Mouse (Mus musculus) MEL (cell line): ENCODE data around the gene Padi2. TPM values are rescaled to one million over a fixed set of nuclear protein-coding genes. Genes with fewer than 3 reads are reported as not detected.

Source experiments
- DNase-seq: peaks from one replicate; pipeline ENCODE4 v3.0.0; 2011; ENCODE audit warnings: low read depth, low spot score
- H3K27ac ChIP-seq: 2 replicates; pipeline ENCODE4 v1.5.1; 2012; ENCODE audit warnings: low read depth, mild to moderate bottlenecking, control low read depth, low read length, moderate library complexity; ENCODE audit not compliant: control insufficient read depth
- H3K27me3 ChIP-seq, 2 experiments: fragments of 150-350 bp in 1 of 2; sonication (generic) in 1 of 2; 2 replicates each; pipeline ENCODE4 v1.6.1; 2012; ENCODE audit warnings: low read length in 2 of 2, mild to moderate bottlenecking in 2 of 2, improper control_type of control experiment in 1 of 2, moderate library complexity in 1 of 2; ENCODE audit not compliant: insufficient read depth in 2 of 2, control insufficient read depth in 1 of 2
- H3K36me3 ChIP-seq, 2 experiments: 2 replicates each; pipeline ENCODE4 v1.6.1; 2012 to 2014; ENCODE audit warnings: low read length in 2 of 2, improper control_type of control experiment in 1 of 2, inconsistent platforms in 1 of 2, mild to moderate bottlenecking in 1 of 2; ENCODE audit not compliant: insufficient read depth in 2 of 2, control insufficient read depth in 1 of 2
- H3K4me1 ChIP-seq, 2 experiments: fragments of 150-350 bp in 1 of 2; sonication (generic) in 1 of 2; 2 replicates each; pipeline ENCODE4 v1.6.1; 2012; ENCODE audit warnings: low read length in 2 of 2, improper control_type of control experiment in 1 of 2, mild to moderate bottlenecking in 1 of 2; ENCODE audit not compliant: insufficient read depth in 2 of 2, control insufficient read depth in 1 of 2
- H3K4me3 ChIP-seq, 2 experiments: fragments of 150-350 bp in 1 of 2; sonication (generic) in 1 of 2; 2 replicates each; pipeline ENCODE4 v1.5.1; 2012; ENCODE audit warnings: low read depth in 2 of 2, low read length in 2 of 2, mild to moderate bottlenecking in 2 of 2, moderate library complexity in 2 of 2, control low read depth in 1 of 2, improper control_type of control experiment in 1 of 2; ENCODE audit not compliant: control insufficient read depth in 1 of 2, insufficient read depth in 1 of 2
- H3K79me2 ChIP-seq: 2 replicates; pipeline ENCODE4 v1.6.1; 2012; ENCODE audit warnings: mild to moderate bottlenecking, low read length, moderate library complexity; ENCODE audit not compliant: control insufficient read depth, poor library complexity, insufficient read depth
- H3K9ac ChIP-seq: 2 replicates; pipeline ENCODE4 v1.6.1; 2012; ENCODE audit warnings: low read depth, mild to moderate bottlenecking, control low read depth, low read length, moderate library complexity; ENCODE audit not compliant: control insufficient read depth, poor library complexity, severe bottlenecking
- H3K9me3 ChIP-seq: fragments of 150-350 bp; sonication (generic); replicated peaks from 2 replicates; pipeline ENCODE4 v1.6.1; 2012; ENCODE audit warnings: mild to moderate bottlenecking, low read length, improper control_type of control experiment, moderate library complexity; ENCODE audit not compliant: insufficient read depth
- CHD2 ChIP-seq: IDR thresholded peaks from 2 replicates; pipeline ENCODE4 v1.6.1; 2011; ENCODE audit warnings: low read length, improper control_type of control experiment
- ELF1 ChIP-seq: IDR thresholded peaks from 2 replicates; pipeline ENCODE4 v1.6.1; 2014; ENCODE audit warnings: low read depth, mild to moderate bottlenecking, inconsistent platforms, low read length, improper control_type of control experiment, moderate library complexity
- HCFC1 ChIP-seq: IDR thresholded peaks from 2 replicates; pipeline ENCODE4 v1.6.1; 2012; ENCODE audit warnings: low read depth, mild to moderate bottlenecking, inconsistent platforms, low read length, improper control_type of control experiment, moderate library complexity
- KAT2A ChIP-seq: conservative IDR thresholded peaks from 2 replicates; pipeline ENCODE4 v1.6.1; 2012; ENCODE audit warnings: low read depth, low read length, improper control_type of control experiment, inconsistent platforms
- MAFK ChIP-seq: IDR thresholded peaks from 2 replicates; pipeline ENCODE4 v1.6.1; 2011; ENCODE audit warnings: low read depth, mild to moderate bottlenecking, low read length, improper control_type of control experiment, borderline replicate concordance
- MAX ChIP-seq: IDR thresholded peaks from 2 replicates; pipeline ENCODE4 v1.6.1; 2011; ENCODE audit warnings: low read length, improper control_type of control experiment
- MEF2A ChIP-seq: IDR thresholded peaks from 2 replicates; pipeline ENCODE4 v1.6.1; 2014; ENCODE audit warnings: low read depth, mild to moderate bottlenecking, inconsistent platforms, low read length, improper control_type of control experiment; ENCODE audit not compliant: poor library complexity, insufficient replicate concordance, severe bottlenecking; ENCODE audit errors: extremely low read depth
- MXI1 ChIP-seq: IDR thresholded peaks from 2 replicates; pipeline ENCODE4 v1.6.1; 2011; ENCODE audit warnings: mild to moderate bottlenecking, low read depth, low read length, improper control_type of control experiment
- NELFE ChIP-seq: IDR thresholded peaks from 2 replicates; pipeline ENCODE4 v1.6.1; 2011; ENCODE audit warnings: low read depth, low read length, improper control_type of control experiment
- POLR2A ChIP-seq, 2 experiments: IDR thresholded peaks; 2 replicates each; pipeline ENCODE4 v1.6.1; 2011 to 2012; ENCODE audit warnings: low read length in 2 of 2, mild to moderate bottlenecking in 2 of 2, control low read depth in 1 of 2, improper control_type of control experiment in 1 of 2, low read depth in 1 of 2, moderate library complexity in 1 of 2; ENCODE audit not compliant: control insufficient read depth in 1 of 2, insufficient read depth in 1 of 2, poor library complexity in 1 of 2
- RCOR1 ChIP-seq: IDR thresholded peaks from 2 replicates; pipeline ENCODE4 v1.6.1; 2012; ENCODE audit warnings: low read depth, mild to moderate bottlenecking, inconsistent platforms, low read length, improper control_type of control experiment
- SMC3 ChIP-seq: IDR thresholded peaks from 2 replicates; pipeline ENCODE4 v1.6.1; 2011; ENCODE audit warnings: low read depth, low read length, improper control_type of control experiment
- TAL1 ChIP-seq: IDR thresholded peaks from 2 replicates; pipeline ENCODE4 v1.6.1; 2012; ENCODE audit warnings: mild to moderate bottlenecking, inconsistent platforms, low read length, moderate library complexity, mixed read lengths
- TBP ChIP-seq: IDR thresholded peaks from 2 replicates; pipeline ENCODE4 v1.8.0; 2011; ENCODE audit warnings: low read depth, low read length, improper control_type of control experiment
- TCF12 ChIP-seq: IDR thresholded peaks from 2 replicates; pipeline ENCODE4 v1.6.1; 2014; ENCODE audit warnings: low read depth, mild to moderate bottlenecking, inconsistent platforms, low read length, improper control_type of control experiment, moderate library complexity
- UBTF ChIP-seq: IDR thresholded peaks from 2 replicates; pipeline ENCODE4 v1.6.1; 2012; ENCODE audit warnings: low read depth, mild to moderate bottlenecking, inconsistent platforms, low read length, improper control_type of control experiment, moderate library complexity, borderline replicate concordance; ENCODE audit not compliant: insufficient read depth
- USF1 ChIP-seq: IDR thresholded peaks from 2 replicates; pipeline ENCODE4 v1.6.1; 2014; ENCODE audit warnings: low read depth, mild to moderate bottlenecking, inconsistent platforms, low read length, improper control_type of control experiment, moderate library complexity
- USF2 ChIP-seq, 2 experiments: IDR thresholded peaks; 2 replicates each; pipeline ENCODE4 v1.6.1; 2011 to 2012; ENCODE audit warnings: improper control_type of control experiment in 2 of 2, low read length in 2 of 2, borderline replicate concordance in 1 of 2, inconsistent platforms in 1 of 2, low read depth in 1 of 2, mild to moderate bottlenecking in 1 of 2; ENCODE audit not compliant: insufficient read depth in 1 of 2
- ZKSCAN1 ChIP-seq: IDR thresholded peaks from 2 replicates; pipeline ENCODE4 v1.6.1; 2012; ENCODE audit warnings: low read depth, mild to moderate bottlenecking, inconsistent platforms, low read length, improper control_type of control experiment, moderate library complexity
- ZNF384 ChIP-seq: IDR thresholded peaks from 2 replicates; pipeline ENCODE4 v1.6.1; 2012; ENCODE audit warnings: low read depth, mild to moderate bottlenecking, inconsistent platforms, low read length, improper control_type of control experiment
- polyA plus RNA-seq, 2 experiments: library from polyadenylated mRNA; stranded (reverse) in 1 of 2; unstranded in 1 of 2; fragments of >175 nt in 1 of 2; fragments of >200 nt in 1 of 2; gene quantifications; 2 replicates each; pipeline versions ENCODE4 v1.2.1 to v1.2.4; 2012; ENCODE audit warnings: low replicate concordance in 2 of 2, low read depth in 1 of 2; ENCODE audit not compliant: insufficient read length in 2 of 2, insufficient read depth in 1 of 2, missing spikeins in 1 of 2
- total RNA-seq: library from RNA; depleted of rRNA; stranded (reverse); fragments of 300-350 nt; gene quantifications from 2 replicates; pipeline ENCODE4 v1.2.3, GENCODE M21; 2012

Padi2 gene
- total and polyA plus RNA-seq, 3 experiments = 0.07 to 0.27 TPM; not detected in 1

DNA sequence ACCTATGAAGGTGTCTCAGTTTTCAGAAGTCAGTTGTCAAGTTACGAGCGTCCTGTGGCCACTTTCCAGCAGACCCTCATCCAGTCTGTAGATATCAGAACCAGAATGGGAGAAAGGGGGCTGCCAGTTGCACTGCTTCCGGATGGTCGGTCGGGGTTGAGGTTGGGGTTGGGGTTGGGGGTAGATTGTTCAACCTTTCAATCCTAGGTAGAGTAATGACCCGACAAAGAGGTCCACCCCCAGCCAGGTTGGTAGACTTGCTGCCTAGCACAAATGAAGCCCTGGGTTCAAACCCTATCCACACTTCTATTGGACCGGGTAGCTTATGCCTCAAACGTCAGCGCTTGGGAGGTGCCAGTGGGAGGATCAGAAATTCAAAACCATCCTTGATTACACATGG, 27.5 kb upstream of the Padi2 start:
- TF ChIP-seq RCOR1 = no peak
- no peak for TF ChIP-seq TCF12
- no peak for TF ChIP-seq KAT2A
- no peak for TF ChIP-seq MAX
- no peak for TF ChIP-seq USF2 (IDR thresholded peaks at IDR 0.05; ENCODE audit: borderline replicate concordance in 1 of 2, insufficient read depth in 1 of 2, low read depth in 1 of 2, low read length in 2 of 2)
- no peak for TF ChIP-seq TBP
- no peak for TF ChIP-seq NELFE
- no peak for TF ChIP-seq CHD2
- no peak for TF ChIP-seq TAL1
- no peak for TF ChIP-seq HCFC1
- no peak for TF ChIP-seq ELF1
- TF ChIP-seq ZKSCAN1 = no peak
- no peak for TF ChIP-seq SMC3
- TF ChIP-seq MAFK = no peak
- TF ChIP-seq UBTF = no peak
- Histone ChIP-seq H3K9me3 (no peaks in the 10 kb centered on the region), H3K27ac (no peak overlapping the region), H3K4me3 (no peak overlapping the region), H3K79me2 (no peaks in the 10 kb centered on the region), H3K36me3 (no peaks in the 10 kb centered on the region), H3K9ac (no peak overlapping the region), H3K4me1 (no peaks in the 10 kb centered on the region), H3K27me3 (peaks cover 0 to 2% of the 10 kb centered on the region in 2 experiments; a peak in 2 of 4 replicates)
- DNase-seq = no peak

DNA sequence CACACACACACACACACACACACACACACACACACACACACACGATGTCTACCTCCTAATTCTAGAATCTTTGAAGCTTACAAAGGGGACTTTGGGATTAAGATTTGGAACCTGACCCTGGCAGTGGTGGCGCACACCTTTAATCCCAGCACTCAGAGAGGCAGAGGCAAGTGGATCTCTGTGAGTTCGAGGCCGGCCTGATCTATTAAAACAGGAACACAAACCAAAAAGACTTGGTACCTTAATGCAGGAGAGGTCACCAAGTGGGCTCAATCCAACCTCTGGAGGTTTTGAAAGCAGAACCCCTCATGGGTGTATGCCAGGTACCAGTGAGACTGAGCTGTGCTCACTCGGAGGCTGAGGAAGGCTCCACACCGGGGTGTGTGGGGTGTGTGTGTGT, 27.0 kb upstream of the Padi2 start:
- no peak for DNase-seq
- H3K79me2 ChIP-seq = no peaks in the 10 kb centered on the region
- no peak overlapping the region for H3K9ac ChIP-seq
- no peak overlapping the region for H3K27ac ChIP-seq
- H3K36me3 ChIP-seq = no peaks in the 10 kb centered on the region
- H3K9me3 ChIP-seq = no peaks in the 10 kb centered on the region
- peaks cover 0 to 2% of the 10 kb centered on the region in 2 experiments; a peak in 2 of 4 replicates for H3K27me3 ChIP-seq
- H3K4me1 ChIP-seq = no peaks in the 10 kb centered on the region
- H3K4me3 ChIP-seq = no peak overlapping the region
- TF ChIP-seq TCF12 (no peak), POLR2A (IDR thresholded peaks at IDR 0.05; ENCODE audit: control insufficient read depth in 1 of 2, insufficient read depth in 1 of 2, low read depth in 1 of 2, low read length in 2 of 2, poor library complexity in 1 of 2) (no peak), USF1 (no peak), MXI1 (no peak), MEF2A (no peak), ZNF384 (no peak)
